Mouse (Mus musculus): ENCODE measurements at regions not wholly inside any gene's neighbourhood (a gene's known extent, or its start where the extent isn't known, plus 50 kb on each side); places are given as distances from the start of the nearest gene placed in this dataset.
A peak's percentile ranks its signal among the peaks of the same experiment; 100 is the strongest.

DNA sequence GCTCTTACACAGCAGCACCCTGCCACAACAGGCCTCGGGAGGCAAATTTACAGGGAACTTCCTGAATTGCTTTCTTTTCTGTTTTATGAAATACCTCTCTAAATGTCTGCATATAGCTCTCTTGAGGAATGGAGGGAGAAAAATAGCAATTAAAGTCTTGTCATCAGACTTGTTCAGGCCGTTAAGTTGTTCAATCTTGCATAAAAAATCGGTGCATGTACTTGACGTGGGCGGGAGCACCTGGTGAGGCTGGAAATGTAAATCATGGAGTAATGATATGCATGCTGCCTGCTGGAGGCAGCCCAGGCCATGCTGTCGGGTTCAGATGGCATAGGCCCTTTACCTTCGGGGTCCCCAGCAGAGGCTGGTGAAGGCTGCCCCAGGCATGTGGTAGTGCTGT lies 153.6 kb upstream of the A530016L24Rik start:
- DNase-seq (ENCODE audit: low spot score) = no peak

DNA sequence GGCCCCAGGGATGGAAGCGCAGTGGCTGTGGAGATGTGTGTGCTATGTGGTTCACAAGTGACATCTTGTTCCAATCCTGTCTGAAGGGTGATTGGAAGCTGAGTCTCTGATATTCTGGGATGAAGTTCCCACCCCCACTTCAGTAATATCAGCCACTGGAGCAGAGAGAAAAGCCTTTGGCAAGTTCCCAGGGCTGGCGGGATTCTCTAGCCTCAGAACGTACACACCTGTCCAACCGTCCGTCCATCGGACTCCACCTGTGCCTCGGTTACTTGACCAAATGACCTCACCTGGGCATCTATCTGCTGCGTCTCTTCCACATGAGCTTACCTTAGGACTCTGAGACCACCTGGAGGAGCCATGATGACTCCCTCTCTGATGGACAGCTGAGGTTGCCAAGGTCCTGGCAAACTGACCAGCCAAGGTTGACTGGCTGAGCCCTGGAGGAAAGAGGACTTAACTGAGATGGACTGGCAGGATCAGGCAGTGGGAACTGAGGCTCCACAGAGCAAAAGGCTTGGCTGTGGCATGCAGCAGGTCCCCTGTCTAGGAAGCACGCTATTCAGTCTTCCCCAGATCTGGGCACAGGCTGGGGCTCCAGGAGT lies 152.5 kb upstream of the A530016L24Rik start:
- DNase-seq (ENCODE audit: low spot score) = no peak

DNA sequence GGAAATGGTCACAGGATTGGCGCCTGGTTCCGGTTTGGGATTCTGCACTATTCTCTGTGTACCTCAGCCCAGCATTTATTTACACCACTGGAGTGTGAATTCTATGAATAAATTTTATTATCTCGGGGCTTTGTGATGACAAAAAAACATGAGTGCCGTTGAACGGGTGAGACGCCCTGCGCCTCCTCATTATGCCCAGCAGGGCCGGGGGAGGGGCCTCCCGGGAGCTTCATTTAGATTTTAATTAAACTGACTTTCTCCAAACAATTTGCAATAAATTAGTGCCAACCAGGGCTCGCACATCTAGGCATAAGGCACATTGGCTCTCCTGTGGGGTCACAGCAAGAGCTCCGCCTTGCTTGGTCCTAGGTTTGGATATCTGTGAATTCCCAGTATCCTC lies 151.8 kb upstream of the A530016L24Rik start:
- DNase-seq (ENCODE audit: low spot score) = no peak

DNA sequence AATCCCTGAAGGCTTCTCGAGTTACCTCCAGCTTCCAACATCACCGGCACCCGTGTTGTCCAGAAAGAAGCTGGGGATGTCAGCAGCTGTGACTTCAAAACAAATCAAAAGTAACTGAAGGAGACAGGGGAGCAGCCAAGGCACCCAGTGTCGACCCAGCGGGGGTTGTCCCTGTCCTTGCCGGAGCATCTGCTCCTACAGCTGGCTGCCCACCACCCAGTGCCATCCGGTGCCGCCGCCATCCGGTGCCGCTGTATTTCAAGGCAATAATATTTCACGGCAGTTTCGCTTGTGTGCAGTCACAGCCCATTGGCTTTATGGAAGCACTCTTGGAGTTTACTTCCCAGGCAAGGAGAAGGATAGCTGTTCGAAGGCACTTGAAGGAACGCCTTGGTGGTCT lies 150.3 kb upstream of the A530016L24Rik start:
- DNase-seq (ENCODE audit: low spot score) = no peak

DNA sequence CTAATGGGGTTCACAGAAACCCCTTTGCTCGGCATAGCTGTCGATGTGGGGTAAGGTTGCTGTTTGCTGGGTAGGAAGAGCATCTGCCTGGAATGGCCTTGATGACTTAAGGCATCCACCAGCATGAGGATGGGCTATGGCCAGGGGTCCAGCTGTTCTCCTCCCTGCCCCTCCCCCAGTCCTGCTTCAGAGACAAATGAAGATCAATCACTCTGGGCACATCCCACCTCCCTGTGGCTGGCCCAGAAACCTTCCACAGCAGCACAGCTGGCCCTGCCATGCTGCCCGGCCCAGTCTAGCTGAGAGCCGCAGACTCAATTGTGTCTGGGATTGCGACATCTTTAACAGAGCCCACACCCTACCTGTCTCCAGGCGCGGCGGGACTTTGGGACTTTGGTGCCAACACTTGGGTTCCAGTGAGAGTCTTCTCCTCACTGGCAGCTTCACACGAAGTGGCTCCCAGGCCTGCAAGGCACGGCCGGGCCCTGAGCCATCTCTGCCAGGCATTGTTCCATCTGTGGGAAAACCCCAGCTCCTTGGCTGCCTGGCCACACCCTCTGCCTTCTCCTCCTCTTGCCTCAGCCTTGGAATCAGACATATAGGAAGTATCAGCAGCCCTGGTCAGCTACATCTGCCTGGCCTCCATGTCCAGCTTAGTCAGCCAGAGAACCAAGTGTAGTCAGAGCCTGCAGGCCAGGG lies 149.6 kb upstream of the A530016L24Rik start:
- peak; percentile 51 for DNase-seq (ENCODE audit: low spot score)

DNA sequence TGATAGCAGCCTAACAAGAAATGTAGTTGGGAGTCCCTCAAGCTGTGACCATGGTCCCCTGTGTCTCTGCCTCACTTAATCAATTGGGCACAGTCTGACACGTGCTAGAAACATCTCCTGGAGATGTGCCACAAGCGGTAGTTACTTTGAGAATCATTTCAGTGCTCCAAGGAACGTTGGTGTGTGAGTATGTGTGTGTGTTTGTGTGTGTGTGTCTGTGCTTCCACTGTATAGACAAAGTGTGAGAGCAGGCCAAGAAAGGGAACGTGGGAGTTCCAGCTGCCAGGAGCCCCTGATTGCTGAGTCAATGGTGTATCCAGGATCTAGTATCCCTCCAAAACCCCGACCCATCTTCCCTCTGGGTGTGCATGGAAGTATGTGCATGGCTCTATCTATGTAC lies 149.0 kb upstream of the A530016L24Rik start:
- DNase-seq (ENCODE audit: low spot score) = no peak

DNA sequence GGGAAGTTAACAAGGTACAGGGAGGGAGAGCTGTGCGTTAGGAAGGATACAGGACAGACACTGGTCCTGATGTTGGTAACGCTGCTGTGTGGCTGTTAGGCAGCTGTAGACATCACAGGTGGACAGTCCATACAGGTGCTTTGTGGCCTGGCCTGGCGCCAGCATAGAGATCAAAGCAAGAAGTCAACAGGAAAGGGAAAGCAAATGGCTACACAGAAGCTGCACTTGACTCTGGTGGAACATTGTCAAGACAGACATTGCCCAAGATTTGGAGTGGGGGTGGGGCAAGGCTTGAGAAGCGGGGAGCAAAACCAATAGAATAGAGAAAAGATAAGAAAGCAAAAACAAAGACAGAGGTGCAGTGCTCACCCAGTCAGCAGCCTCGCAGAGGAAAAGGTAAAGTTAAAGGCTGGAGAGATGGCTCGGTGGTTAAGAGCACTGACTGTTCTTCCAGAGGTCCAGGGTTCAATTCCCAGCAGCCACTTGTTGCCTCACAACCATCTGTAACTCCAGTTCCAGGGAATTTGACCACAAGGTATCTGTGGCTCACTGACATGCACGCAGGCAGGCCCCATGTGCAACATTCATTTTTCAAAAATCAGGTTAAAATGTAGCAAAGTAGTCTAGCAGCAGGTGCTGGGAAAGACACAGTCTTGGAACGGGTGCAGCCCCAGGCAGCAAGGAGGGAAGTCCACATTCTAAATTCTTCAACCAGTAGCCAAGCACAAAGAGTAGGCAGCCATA lies 147.3 kb upstream of the A530016L24Rik start:
- no peak for DNase-seq (ENCODE audit: low spot score)

DNA sequence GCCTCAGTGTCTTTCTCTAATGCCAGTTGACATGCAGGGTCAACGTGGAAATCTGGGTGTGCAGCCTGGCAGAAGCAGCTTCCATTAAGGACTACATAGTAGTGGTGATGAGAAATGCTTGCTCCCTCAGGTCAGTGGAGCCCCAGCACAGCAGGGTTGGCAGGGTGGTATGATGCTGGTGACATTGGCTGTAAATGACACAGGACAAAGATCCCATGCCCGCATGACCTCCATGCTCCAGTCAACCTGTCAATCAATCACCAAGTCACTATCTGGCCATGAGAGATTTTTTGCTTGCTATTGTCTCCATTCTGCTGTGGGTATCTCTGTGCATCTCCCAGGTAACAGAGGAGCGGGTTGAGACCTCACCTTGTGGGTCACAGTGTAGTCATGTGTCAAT lies 146.2 kb upstream of the A530016L24Rik start:
- no peak for DNase-seq (ENCODE audit: low spot score)

DNA sequence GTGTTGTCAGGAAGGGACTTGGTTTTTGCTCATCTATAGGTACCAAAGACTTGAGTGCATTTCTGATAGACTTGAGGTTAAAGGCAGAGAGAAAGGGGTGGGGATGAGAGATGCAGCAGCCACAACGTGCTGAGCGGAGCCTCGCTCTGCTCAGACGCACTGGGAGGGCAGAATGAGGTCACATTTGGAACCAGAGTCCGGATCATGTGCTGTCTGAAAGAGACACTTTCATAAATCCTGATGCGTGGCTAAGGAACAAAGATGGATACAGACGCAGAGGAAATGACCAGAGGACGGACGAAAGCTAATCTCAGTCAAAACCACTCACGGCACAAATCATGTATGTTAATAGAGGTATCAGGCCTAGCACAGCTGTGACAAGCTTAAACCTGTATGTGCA lies 145.0 kb upstream of the A530016L24Rik start:
- DNase-seq (ENCODE audit: low spot score) = no peak

DNA sequence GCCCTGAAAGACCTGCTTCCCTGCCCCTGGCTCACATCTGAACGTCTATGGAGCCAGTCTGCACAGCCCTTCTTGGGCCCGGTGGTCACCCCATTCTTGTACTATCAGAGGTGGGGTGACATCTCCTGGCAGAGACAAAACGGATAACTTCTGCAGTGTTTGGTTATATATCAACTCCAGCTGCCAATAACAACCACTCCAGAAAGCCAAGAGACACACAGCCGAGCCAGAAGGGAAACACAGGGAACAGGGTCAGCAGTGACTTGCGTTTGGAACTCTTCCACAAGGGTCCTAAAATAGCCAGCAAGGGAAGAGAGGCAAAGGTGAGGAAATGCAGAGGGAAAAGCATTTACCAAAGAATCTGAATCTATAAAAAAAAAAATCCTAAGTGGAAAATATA lies 143.5 kb upstream of the A530016L24Rik start:
- no peak for DNase-seq (ENCODE audit: low spot score)

DNA sequence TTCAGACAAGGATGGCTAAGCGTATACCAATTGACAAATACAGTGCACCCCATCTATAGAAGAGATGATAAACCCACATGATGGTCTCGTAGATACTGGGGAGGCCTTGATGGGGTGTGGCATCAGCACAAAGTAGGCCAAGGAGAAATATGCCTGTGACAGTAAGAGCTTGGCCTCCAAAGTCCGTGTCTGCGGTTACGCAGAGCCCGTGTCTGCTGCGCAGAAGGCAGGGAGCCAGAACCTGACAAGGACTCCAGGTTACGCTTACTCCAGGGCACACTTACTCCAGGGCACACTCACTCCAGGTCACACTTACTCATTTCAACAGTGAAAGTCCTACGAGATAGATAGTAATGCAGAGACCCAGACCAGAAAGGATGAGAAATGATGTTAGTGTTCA lies 141.1 kb upstream of the A530016L24Rik start:
- no peak for DNase-seq (ENCODE audit: low spot score)

DNA sequence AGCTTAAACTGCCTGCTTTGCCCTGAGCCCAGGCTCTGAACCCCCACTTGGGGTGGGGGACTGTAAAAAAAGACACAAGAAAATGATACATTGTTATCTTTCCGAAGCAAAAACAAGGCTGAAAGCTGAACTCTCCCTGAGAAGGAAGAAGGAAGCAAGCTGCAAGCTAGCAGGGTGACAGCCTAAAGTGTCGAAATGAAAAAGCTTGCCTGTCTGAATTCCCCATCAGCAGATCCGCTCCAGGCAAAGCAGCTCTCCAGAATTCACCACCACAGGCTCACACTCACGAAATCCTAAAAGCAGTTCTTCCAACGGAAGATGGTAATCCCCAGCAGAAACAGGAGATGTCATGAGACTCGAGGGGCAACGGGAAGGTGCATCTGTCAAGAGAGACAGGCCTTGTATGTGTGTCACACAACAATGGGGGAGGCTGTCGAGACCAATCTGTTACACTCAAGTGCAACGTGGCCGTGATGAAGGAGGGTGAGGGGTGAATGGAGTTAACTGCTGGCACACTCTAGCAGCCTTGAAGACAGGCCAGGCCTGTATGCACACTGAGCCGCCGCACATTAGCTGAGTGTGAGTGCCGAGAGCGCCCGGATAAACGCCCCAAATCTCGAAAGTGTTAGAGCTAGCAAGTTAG lies 139.5 kb upstream of the A530016L24Rik start:
- DNase-seq (ENCODE audit: low spot score) = no peak

DNA sequence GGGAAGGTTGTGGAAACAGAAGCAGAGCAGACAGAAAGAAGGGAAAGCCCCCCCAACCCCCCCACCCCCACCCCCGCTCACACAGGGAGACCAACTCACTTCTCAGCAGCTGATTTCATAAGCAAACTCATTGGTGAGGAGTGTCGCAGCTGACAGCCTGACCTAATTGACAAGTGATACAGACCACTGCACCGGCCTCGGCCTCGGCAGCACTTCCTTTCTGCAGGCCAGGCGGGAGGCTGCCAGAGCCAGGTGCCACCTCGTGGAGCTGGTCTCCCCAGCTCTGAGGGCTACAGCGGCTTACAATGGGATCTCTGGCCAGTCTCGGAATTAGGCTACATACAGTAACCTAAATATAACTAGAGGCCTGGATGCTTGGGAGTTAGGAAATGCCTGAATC lies 138.5 kb upstream of the A530016L24Rik start:
- DNase-seq (ENCODE audit: low spot score) = no peak

DNA sequence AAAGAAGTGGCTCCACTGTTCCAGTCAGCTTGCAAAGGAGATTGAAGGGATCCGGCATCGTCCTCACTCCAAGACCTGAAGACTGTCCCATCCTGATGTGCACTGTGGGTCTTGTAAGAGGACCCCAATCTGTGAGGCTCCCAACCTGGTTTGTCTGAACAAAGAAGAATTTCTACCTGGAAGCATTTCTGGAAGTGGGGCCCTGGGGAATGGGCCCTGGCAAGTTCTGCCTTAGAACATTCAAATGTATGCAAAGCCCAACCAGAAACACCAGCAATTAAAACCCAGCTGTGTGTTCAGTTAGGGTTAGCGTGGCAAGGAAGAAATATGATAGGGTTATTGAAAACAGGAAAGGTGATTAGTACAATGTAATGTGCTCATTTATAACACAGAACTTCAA lies 125.9 kb upstream of the A530016L24Rik start:
- DNase-seq (ENCODE audit: low spot score) = no peak

DNA sequence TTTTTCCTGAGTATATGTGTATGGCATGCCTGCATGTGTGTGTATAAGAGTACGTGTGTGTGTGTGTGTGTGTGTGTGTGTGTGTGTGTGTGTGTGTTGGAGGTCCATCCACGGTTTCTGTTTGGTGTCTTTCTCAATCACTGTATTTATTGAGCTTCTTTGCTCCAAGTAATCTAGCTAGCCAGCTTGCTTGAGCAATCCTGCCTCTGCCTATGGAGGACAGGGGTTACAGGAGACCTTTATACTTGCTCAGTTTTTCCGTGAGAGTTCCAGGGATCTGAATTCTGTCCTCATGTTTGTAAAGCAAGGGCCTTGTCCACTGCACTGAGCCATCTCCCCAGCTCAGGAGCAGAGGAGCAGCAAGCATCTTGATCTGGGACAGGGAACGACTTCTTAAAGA lies 122.0 kb upstream of the A530016L24Rik start:
- no peak for DNase-seq (ENCODE audit: low spot score)

DNA sequence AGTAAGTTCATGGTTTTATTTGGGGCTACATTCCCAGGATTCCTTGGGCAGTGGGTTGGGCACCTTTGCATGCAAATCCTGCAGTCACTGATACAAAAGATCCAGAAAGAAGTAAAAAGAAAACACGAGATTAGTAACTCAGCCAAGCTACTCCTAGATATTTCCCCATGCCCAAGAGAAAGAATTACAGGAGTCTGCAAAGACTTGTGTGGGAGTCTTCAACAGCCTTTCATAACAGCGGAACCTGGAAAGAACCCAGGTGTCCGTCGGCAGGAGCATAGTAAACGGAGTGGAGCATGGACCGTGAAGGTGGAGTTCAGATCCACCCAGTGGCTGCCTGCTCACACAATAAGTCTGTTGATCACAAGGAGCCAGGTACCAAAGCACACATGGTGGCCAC lies 121.1 kb upstream of the A530016L24Rik start:
- no peak for DNase-seq (ENCODE audit: low spot score)

DNA sequence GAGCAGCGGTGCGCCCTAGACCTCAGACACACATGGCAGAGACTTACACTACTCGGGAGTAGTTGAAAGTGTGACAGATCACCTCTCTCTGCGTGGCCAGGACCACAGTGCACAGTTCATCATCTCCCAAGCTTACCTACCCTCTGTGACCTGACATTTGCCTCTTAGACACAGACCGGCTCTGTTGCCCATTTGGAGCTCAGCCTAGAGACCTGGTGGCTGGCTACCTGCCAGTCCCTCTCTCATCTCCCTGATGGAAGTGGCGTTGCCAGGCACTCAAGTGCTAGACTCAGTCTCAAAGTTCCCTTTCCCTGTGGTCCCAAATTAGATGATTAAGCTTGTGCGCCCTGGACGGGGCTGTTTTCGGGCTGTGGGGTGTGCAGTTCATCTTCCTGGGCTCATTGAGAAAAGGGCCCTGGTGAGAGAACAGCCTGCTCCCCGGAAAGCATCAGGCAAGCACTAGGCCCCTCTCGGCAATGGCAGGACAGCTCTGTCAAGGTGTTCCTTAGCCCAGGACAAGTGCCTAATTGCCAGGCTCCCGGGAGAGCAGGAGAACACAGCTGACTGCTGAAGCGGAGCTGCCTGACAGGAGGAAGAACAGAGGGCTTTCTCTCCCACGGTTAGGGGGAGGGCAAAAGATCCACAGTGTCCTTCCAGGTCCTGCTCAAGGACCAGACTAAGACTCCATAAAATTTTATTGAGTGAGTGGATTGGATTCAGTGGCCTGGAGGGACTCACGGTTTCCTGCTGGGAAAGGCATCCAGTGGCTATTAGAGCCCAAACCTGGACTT lies 119.5 kb upstream of the A530016L24Rik start:
- no peak for DNase-seq (ENCODE audit: low spot score)

DNA sequence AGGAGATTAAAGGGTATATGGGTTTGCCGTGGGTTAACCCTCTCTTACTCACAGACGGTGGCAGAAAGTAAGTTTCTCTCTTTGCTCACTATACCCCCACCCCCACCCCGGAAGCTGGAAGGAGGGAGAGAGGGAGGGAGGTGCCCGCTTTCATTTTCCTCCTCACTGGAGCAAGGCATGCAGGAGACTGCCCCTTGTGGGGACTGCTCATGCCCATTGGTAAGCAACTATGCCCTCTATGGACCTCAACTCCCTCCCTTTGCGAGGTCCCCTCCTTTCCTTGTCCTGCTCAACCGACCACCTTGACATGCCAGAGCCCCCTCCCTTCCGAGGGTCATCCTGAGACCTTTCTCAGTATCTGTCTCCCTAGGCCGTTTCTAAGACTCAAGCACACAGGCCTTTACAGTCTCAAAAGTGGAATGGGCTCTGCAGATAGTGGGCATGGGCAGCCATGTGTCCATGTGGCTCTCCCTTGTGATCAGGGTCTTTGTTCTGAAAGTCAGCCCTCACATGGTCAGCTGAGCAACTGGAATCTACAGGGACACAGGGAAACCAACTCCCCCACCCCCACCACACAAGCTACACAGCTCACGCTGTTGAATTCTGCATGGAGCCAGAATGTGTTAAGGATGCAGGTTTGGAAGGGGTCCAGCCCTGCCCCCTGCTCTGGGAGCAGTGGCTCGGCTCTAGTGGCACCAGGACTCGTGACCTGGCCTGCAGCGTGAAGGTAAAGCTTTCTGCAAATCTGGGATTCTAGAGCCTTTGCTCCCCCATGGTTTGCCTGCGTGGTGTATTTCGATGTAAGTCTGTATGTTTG lies 116.8 kb upstream of the A530016L24Rik start:
- DNase-seq (ENCODE audit: low spot score) = no peak

DNA sequence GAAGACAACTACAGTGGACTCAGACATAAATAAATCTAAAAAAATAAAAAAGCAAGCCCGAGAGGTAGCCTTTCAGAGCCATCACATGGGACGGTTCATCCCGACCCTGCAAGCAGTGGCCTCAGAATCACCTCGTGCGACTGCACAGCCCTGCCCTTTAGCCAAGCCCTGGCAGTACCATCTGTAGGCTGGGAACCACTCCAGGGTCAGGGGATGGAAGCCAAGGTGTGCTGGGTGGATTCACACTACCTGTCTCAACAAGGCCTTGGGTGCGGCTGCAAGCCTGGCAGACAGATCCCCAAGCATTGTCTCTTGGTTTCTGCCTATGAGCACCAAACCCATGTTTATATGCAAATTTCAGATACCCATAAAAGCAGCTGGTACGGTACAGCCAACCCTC lies 115.3 kb upstream of the A530016L24Rik start:
- DNase-seq (ENCODE audit: low spot score) = no peak

DNA sequence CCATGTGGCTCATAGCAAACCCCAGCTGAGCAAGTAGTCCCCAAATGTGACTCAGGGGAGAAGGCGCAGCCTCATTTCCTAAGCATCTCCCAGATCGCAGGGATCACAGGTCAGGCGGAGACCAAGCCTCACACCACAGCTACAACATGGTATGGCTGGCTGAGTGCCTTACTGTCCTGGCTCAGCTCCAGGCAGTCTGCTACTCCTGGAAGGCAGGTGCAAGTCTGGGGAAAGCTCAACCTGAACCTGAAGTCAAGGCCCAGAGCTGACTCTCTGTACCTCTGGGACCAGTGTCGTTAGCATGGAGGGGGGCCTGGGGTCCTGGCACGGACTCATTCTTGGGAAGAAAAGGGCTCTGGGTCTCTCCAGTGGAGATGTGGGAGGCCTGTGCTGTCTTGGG lies 113.0 kb upstream of the A530016L24Rik start:
- DNase-seq (ENCODE audit: low spot score) = no peak

DNA sequence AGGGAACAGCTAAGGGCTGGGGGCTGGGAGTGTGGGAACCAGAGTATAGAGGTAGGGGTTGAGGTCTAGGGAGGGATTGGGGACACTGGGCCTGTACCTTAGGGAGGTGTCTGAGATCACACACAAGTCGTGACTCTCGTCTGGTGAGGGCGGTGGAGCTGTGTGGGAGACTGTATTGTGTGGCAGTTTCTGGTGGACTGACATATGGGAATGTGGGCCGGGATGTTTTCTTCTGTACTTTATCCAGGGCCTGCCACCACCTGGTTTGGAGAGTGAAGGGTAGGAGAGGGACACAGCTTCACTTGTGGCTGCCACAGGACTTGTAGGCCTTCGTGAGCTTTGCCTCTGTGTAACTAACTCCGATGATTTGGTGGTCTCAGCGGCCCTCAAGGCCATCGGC lies 112.5 kb upstream of the A530016L24Rik start:
- no peak for DNase-seq (ENCODE audit: low spot score)

All from embryo, embryonic 10.5 days (tissue).